Mouse (Mus musculus) hindbrain, postnatal 0 days (tissue): ENCODE data around the gene Casp3. TPM values are rescaled to one million over a fixed set of nuclear protein-coding genes. Genes with fewer than 3 reads are reported as not detected.
A peak's percentile ranks its signal among the peaks of the same experiment; 100 is the strongest.

ENCODE experiments used
- ATAC-seq: fragments of 200-750 bp; cut with Nextera tagmentation; 2 replicates; pipeline ENCODE4 v1.8.0; 2017; ENCODE audit warnings: mild to moderate bottlenecking, moderate TSS enrichment, moderate library complexity
- DNase-seq: peaks from one replicate; pipeline ENCODE4 v3.0.0-alpha.2; 2015; ENCODE audit warnings: low spot score
- H3K27ac ChIP-seq: fragments of 300-500 bp; sonication (generic); 2 replicates; pipeline ENCODE4 v1.5.1; 2014; ENCODE audit warnings: mild to moderate bottlenecking
- H3K27me3 ChIP-seq: fragments of 300-500 bp; sonication (generic); 2 replicates; pipeline ENCODE4 v1.6.1; 2014; ENCODE audit warnings: low read length, mixed read lengths; ENCODE audit not compliant: insufficient read depth
- H3K36me3 ChIP-seq: fragments of 300-500 bp; sonication (generic); 2 replicates; pipeline ENCODE4 v1.6.1; 2014; ENCODE audit warnings: low read length, mixed read lengths; ENCODE audit not compliant: insufficient read depth
- H3K4me1 ChIP-seq: fragments of 300-500 bp; sonication (generic); 2 replicates; pipeline ENCODE4 v1.6.1; 2014; ENCODE audit warnings: antibody characterized with exemption, low read length, mixed read lengths; ENCODE audit not compliant: insufficient read depth
- H3K4me2 ChIP-seq: fragments of 300-500 bp; sonication (generic); 2 replicates; pipeline ENCODE4 v1.6.1; 2014; ENCODE audit warnings: low read depth, mild to moderate bottlenecking, low read length, moderate library complexity, mixed read lengths
- H3K4me3 ChIP-seq: fragments of 300-500 bp; sonication (generic); 2 replicates; pipeline ENCODE4 v1.5.1; 2014; ENCODE audit warnings: low read length
- H3K9ac ChIP-seq: fragments of 300-500 bp; sonication (generic); replicated peaks from 2 replicates; pipeline ENCODE4 v1.6.1; 2014; ENCODE audit warnings: mild to moderate bottlenecking, low read length, moderate library complexity, mixed read lengths
- H3K9me3 ChIP-seq: fragments of 300-500 bp; sonication (generic); 2 replicates; pipeline ENCODE4 v1.6.1; 2016; ENCODE audit warnings: low read length, mixed read lengths
- CTCF ChIP-seq: IDR thresholded peaks from 2 replicates; pipeline ENCODE4 v1.5.1; 2016; ENCODE audit warnings: antibody characterized with exemption, control low read depth, low read depth
- WGBS: fragments of 180-500 bp; shearing (Covaris S2); extraction: QIAGEN DNeasy Blood & Tissue Kit; methylation state at CpG from one replicate; pipeline ENCODE4 v1.1.7; 2014; 5-methylcytosine and 5-hydroxymethylcytosine counted together
- polyA plus RNA-seq: library from polyadenylated mRNA; unstranded; fragments of >200 nt; fragmentation: Nextera tagmentation; extraction: Ambion mirVana; gene quantifications from 2 replicates; pipeline ENCODE4 v1.2.1, GENCODE M21; 2015
- total RNA-seq: library from RNA; depleted of rRNA; stranded (reverse); fragments of >200 nt; gene quantifications from 2 replicates; pipeline ENCODE4 v1.2.3, GENCODE M21; 2014; rRNA removed

The Casp3 gene
- total RNA-seq (87.8 and 92.0 TPM in 2 replicates), polyA plus RNA-seq (165 and 174 TPM in 2 replicates)

DNA sequence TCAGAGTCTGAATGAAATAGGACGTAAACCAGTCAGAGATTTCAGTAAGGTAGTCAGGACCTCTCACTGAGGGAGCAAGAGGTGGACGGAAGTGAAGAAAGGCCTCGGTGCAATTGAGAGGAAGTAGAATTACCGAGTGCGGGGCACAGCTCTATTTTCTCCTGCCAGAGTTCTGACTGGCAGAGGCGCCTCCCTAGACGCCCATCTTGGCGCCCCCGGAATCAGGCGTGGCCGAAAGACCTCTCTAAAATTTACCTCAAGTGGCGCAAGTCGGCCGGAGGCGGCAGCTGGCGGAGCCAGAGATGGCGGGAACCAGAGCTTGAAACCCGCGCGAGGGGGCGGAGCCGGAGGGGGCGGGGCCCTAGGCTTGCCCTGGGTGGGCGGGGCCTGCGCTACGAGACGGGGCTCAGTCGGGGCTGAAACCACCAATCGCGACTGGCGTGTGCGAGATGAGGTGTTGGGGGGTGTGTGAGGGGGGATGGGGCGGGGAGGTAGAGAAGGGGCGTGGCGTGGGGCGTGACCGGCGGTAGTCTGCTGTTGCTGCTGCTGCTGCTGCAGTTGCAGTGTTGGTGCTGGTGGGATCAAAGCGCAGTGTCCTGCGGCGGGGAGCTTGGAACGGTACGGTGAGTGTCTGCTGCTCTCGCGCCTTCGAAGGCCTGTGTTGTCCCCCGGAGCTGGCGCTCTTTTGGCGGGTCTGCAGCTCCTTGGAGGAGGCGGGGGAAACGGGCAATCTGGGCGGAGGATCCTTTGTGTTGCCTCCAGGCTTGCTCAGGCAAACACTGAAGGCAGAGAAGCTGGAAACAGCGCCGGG lies at the start of gene Casp3, which contains the start of gene Primpol:
TSS of gene Casp3 (plus strand) at position 413 of the 811 bp plus-strand sequence.
TSS of gene Primpol (minus strand) at position 334 of the 811 bp plus-strand sequence.
- peak within 1 kb of the TSS; percentile 88 for H3K9ac ChIP-seq
- ATAC-seq (peak; percentile 99), DNase-seq (peak; percentile 97)
- H3K4me1 ChIP-seq: peaks cover 6% of the 10 kb centered on the region
- H3K4me3 ChIP-seq: peak within 1 kb of the TSS; percentile 85
- H3K36me3 ChIP-seq: no peaks in the 10 kb centered on the region
- H3K4me2 ChIP-seq: peak within 1 kb of the TSS; percentile 93
- H3K27ac ChIP-seq: peak within 1 kb of the TSS; percentile 92
- WGBS: 1% methylated on average over 52 of the region's 54 CpGs
- H3K27me3 ChIP-seq: no peaks in the 10 kb centered on the region
- H3K9me3 ChIP-seq: no peaks in the 10 kb centered on the region
- TF ChIP-seq CTCF: no peak

DNA sequence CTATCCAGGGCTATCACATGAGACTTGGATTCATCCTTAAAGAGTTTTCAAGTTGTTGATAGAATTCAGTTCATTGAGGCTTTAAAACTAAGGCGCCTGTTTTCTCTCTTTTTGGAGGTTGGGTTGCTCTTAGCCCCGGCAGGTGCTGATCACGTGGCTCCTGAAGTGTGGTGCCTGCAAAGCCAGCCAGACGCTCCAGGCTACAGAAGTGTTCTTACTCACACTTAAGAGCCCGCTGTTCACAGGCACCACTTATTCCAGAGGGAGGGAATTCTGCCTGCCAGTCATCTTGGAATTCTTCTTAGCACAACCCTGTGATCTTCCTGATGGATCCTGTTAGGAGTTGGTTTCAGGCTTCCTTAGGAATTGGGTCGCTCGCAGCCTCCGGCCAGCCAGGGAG lies 49.1 kb upstream of the Casp3 start:
- 93% methylated on average over 8 of the region's 8 CpGs for WGBS
- Histone ChIP-seq H3K9me3 (no peaks in the 10 kb centered on the region), H3K9ac (no peak overlapping the region), H3K4me2 (no peak overlapping the region), H3K4me1 (no peaks in the 10 kb centered on the region), H3K36me3 (no peaks in the 10 kb centered on the region), H3K27me3 (no peaks in the 10 kb centered on the region), H3K27ac (no peak overlapping the region), H3K4me3 (no peak overlapping the region)
- no peak for DNase-seq
- ATAC-seq: no peak
- TF ChIP-seq CTCF: no peak

DNA sequence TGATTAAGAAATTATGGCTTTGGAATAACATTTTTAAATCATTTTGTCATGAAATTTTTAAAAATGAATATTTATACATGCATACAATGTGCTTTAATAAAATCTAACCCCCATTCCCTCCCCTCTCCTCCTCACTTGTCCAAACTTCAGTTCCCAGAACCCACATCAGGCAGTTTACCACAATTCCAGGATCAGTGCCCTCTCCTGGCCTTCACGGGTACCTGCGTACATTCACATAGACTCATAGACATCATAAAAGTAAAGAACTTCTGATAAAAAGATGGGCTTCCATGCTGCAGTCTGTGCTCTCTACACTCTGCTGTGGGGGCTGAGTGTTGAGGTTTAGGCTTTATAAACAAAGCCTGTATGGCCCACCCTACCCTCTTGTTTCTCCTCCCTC lies 48.1 kb upstream of the Casp3 start:
- ATAC-seq (0 out of 2 replicates have a peak, but pooled peaks have one; percentile 43), DNase-seq (peak; percentile 32)
- H3K9me3 ChIP-seq: no peaks in the 10 kb centered on the region
- peak; percentile 55 for TF ChIP-seq CTCF
- H3K9ac ChIP-seq: no peak overlapping the region
- H3K36me3 ChIP-seq: no peaks in the 10 kb centered on the region
- no peak overlapping the region for H3K4me2 ChIP-seq
- no peaks in the 10 kb centered on the region for H3K27me3 ChIP-seq
- WGBS: 83% methylated on average over 2 of the region's 2 CpGs
- no peak overlapping the region for H3K4me3 ChIP-seq
- no peaks in the 10 kb centered on the region for H3K4me1 ChIP-seq
- H3K27ac ChIP-seq: no peak overlapping the region

DNA sequence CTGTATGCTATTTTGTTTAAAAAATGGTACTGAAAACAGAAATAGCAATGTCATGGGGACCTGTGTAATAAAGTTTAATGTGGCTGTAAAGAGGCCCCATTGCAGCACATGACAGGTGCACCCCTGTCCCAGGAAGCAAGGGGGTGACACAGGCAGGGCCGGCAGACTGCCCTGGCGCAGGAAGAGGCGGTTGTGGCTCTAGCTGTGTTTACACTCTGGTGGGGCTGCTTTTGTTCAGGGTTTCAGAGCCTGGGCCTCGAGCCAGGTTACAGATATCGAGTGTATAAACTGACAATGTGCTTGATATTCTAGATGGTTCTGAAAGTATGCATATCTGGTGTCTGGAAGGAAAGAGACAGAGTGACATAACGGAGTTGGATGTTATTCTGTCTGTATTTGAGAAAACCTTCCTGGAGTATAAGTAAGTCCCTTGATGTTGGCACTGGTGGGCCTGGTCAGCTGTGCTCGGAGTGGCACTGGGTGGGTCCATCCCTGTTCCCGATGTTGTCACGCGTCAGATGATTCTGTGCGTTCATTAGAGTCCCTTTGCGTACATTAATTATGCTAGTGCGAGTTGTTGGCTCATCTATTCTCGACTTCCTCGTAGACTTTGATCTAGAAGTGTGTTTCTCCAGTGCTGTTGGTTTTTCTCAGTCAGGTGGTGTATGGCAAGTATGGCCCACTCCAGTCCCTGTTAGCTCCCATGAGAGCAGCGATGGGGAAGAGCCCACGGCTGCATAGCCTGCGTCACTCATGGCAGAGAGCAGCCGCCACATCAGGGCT lies 47.2 kb upstream of the Casp3 start:
- Histone ChIP-seq H3K9me3 (no peaks in the 10 kb centered on the region), H3K4me3 (no peak overlapping the region), H3K27ac (no peak overlapping the region), H3K27me3 (no peaks in the 10 kb centered on the region), H3K4me1 (no peaks in the 10 kb centered on the region), H3K4me2 (no peak overlapping the region), H3K36me3 (no peaks in the 10 kb centered on the region), H3K9ac (no peak overlapping the region)
- no peak for TF ChIP-seq CTCF
- 88% methylated on average over 19 of the region's 19 CpGs for WGBS
- ATAC-seq (no peak), DNase-seq (no peak)

DNA sequence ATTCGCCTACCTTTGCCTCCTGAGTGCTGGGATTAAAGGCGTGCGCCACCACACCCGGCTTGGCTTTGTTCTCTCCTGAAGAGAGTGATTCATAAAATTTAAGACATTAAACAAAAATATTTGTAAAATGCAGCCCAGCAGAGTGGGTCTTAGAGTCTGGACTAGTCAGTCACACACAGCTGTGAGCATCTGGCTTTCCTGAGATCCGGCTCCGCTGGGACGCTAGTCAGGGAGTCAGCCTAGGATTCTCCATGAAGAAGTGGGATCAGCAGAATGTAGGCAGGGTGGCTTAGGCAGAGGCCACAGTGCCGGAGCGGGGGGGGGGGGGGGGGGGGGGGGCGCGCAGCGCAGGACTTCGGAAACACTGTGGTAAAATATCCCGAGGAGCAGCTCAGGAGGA lies 46.4 kb upstream of the Casp3 start:
- H3K27me3 ChIP-seq: no peaks in the 10 kb centered on the region
- TF ChIP-seq CTCF: no peak
- WGBS: 94% methylated on average over 9 of the region's 14 CpGs
- H3K4me1 ChIP-seq: no peaks in the 10 kb centered on the region
- ATAC-seq: no peak
- H3K4me3 ChIP-seq: no peak overlapping the region
- no peak overlapping the region for H3K4me2 ChIP-seq
- H3K9me3 ChIP-seq: no peaks in the 10 kb centered on the region
- H3K27ac ChIP-seq: no peak overlapping the region
- H3K36me3 ChIP-seq: no peaks in the 10 kb centered on the region
- no peak for DNase-seq
- H3K9ac ChIP-seq: no peak overlapping the region

DNA sequence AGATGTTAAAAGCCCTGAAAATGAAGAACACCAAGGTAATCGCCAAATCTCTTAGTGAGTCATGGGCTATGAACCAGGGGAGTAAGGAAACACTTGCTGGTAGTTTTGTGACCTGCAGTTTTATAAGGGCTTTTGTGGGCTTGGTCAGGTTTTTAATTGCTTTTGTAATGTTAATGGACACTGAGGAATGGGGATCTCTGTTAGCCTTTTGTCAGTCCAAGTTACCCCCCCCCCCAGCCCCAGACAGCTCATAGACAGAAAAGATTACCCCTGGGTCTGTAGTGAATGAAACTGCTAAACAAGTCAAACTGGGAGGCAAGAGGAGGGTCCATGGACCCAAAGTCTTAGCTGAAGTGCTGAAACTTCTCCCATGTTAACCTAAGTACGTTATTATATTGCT lies 43.6 kb upstream of the Casp3 start:
- no peak overlapping the region for H3K4me2 ChIP-seq
- no peaks in the 10 kb centered on the region for H3K4me1 ChIP-seq
- H3K9me3 ChIP-seq: no peaks in the 10 kb centered on the region
- H3K27me3 ChIP-seq: no peaks in the 10 kb centered on the region
- peaks cover 17% of the 10 kb centered on the region; the same call in 1 of the 2 replicates for H3K36me3 ChIP-seq
- ATAC-seq (no peak), DNase-seq (no peak)
- 90% methylated on average over 2 of the region's 2 CpGs for WGBS
- no peak for TF ChIP-seq CTCF
- H3K9ac ChIP-seq: no peak overlapping the region
- H3K27ac ChIP-seq: no peak overlapping the region
- no peak overlapping the region for H3K4me3 ChIP-seq
